Mouse (Mus musculus): Measurements from ENCODE around the gene Psme1.

Gene Psme1

GRCm38 (mm10) chr14:55603271-55603632, 25.3 kb downstream of the Psme1 start, which contains the start of gene Irf9:
TSS of gene Irf9 (plus strand) at chr14:55603571.
- DNase-seq, result no peak

DNA sequence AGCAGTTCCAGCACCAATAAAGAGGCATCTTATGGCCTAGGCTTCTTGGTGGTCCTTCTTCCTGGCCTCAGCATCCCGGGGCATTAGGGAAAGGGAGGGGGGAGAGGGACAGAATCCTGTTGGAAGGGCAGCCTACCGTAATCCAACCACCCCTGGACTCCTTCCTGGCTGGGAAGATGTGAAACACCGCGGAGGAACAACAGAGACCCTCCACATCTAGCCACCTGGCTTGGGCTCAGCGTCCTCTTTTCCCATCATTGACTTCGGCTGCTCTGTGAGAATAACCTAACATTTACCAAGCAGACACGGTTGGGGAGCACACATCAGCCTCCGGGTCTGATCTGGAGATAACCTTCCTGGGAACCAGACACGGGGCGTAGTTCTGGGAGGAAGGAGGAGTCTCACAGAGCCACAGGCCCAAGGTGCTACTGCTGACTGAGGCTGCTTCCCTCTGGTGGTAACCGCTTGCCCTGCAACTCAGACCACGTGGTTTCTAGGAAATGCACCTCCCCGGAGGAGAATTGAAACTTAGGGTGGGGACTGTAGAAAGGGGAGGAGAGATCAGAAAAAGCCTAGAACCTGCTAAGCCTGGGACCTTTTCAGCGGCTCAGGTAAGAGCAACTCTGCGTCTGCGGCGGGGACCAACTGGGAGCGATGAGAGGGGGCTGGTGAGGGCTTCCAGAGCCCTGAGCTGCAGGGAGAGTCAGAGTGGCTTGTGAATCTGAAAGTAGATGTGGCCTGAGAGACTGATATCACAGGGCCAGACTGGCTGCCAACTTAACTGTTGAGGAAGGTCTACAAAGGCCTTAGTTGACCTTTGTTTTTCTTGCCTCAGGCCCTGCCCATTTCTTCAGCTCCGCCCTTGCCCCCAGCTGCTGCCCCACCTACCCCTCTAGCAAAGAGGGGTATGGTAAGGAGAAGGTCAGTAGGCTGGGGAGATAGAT, 26.0 kb downstream of the Psme1 start:
- peak; percentile 89 to 93 for DNase-seq

DNA sequence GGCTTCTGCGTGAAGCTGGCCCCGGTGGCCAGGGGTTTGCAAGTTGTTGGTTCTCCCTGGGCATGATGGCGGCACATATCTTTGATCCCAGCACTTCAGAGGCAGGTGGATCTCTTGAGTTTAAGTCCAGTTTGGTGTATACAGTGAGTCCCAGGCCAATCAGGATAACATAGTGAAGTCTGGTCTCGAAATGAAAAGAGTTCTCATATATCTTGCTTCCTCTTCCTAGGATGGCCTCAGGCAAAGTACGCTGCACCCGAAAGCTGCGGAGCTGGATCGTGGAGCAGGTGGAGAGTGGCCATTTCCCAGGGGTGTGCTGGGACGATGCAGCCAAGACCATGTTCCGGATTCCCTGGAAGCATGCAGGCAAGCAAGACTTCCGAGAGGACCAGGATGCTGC, 26.9 kb downstream of the Psme1 start:
- no peak for DNase-seq

DNA sequence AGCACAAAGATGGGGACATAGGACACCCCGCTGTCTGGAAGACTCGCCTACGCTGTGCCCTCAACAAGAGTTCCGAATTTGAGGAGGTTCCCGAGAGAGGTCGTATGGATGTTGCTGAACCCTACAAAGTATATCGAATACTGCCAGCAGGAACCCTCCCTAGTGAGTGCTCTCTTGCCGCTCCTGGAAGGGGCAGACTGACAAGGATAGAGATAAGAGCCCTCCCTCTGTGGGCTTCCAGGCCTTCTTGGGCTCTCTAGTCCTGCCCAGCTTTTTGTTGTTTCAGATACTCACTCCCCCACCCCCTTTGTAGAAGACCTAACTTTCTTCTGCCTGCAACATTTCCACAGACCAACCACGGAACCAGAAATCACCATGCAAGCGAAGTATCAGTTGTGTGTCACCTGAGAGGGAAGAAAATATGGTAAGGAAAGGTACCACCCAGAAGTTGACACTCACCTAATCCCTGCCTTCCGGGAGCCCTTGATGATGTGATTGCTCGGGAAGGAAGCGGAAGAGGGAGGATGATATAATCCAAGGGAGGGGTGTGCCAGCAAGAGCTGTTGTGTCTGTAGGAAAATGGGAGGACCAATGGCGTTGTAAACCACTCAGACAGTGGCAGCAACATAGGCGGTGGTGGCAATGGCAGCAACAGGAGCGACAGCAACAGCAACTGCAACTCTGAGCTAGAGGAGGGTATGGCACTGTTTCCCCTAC, 28.0 kb downstream of the Psme1 start:
- DNase-seq, result no peak

- DNase-seq, result no peak
Observed at GRCm38 (mm10) chr14:55608339-55608738, 30.4 kb downstream of the Psme1 start.

DNA sequence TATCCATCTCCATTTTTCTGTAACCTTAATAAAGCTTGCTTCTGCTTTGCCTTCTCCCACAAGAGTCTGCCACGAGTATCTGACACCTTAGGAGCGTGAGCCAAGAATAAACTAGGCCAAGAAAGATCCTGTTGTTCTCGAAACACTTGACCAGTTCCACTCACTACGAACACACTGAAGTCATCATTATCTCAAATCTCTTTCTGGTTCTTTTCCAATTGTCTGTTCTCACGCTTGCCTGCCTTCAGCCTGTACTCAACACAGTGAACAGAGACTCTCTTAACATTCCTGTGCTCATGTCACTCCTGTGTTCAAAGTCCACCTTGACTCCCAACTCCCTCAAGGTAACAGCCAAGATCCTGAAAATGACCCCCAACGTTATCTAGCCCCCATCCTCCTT, 35.4 kb downstream of the Psme1 start:
- DNase-seq, result no peak

- DNase-seq, result no peak
Observed at GRCm38 (mm10) chr14:55614565-55615178, 36.7 kb downstream of the Psme1 start.

DNA sequence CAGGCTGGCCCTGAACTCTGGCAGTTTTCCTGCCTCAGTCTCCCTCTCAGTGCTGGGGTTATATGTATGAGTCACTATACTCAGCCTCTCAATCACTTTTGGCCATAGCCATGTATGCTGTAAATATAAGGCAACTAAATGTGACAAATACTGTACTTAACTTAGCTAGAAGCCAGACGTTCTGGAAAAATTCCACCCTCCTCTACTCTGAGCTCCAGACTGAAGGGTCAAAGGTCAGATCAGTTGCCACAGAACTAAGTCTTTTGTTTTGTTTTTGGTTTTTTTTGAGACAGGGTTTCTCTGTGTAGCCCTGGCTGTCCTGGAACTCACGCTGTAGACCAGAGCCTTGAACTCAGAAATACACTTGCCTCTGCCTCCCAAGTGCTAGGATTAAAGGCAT, 38.0 kb downstream of the Psme1 start:
- no peak for DNase-seq

DNA sequence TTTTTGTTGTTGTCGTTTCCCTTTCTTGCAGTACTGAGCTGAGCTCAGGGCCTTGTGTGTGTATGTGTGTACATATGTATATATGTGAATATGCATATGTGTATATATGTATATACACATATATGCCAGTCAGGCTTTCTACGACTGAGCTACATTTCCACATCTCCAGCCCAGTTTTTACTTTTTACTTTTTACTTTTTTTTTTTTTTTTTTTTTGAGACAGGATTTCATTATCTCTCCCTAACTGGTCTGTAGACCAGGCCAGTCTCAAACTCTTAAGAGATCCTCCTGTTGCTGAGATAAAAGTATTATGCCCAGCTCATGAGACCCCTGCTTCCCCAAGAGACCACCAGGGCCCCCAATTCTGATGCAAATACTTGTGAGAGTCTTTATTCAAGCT, 38.9 kb downstream of the Psme1 start:
- no peak for DNase-seq

DNA sequence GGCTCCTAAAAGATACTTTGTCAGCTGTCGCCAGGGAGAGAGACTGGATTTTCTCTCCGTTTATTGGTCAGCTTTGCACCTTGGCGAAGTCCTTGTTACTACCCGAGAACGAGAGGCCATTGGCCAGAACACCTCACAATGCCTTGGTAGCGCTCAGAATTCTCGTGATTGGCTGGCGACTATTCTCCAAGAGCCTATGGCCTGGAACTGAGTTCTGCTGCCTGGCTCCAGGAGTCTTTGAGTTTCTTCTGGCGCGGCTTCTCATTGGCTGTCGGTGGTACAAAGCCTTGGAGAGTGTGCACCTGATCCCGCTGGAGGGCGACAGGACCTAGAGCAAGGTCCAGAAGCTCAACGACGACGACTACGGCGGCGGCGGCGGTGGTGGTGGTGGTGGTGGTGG, 39.9 kb downstream of the Psme1 start, which contains the start of gene Rec8:
TSS of gene Rec8 (plus strand) at position 216 of the 400 bp plus-strand sequence.
- no peak for DNase-seq

DNA sequence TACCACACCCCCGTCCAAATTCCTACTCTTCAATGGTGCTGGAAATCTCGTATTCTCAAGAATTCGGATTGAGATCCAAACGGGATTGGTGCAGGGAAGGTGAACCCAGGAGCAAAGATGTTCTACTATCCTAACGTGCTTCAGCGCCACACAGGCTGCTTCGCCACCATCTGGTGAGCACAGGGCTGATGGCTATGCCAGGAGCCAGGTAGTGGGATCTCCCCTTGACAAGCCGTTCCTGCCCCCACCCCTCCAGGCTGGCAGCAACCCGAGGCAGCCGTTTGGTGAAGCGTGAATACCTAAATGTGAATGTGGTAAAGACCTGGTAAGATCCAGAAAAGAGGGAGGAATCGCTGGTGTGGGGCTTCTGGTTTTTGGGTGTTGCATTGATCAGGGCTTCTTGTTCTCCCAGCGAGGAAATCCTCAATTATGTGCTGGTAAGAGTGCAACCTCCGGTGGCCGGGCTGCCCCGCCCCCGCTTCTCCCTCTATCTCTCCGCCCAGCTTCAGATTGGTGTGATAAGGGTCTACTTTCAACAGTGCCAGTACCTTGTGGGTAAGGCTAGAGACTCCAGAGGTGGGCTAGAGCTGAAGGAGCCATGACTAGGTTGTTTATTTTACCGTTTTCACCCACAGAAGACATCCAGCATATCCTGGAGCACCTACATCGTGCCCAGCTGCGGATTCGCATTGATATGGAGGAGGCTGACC, 40.7 kb downstream of the Psme1 start:
- DNase-seq, result no peak

GRCm38 (mm10) chr14:55628077-55628827, 50.3 kb downstream of the Psme1 start:
- no peak for DNase-seq

GRCm38 (mm10) chr14:55629312-55629711, 51.4 kb downstream of the Psme1 start:
- DNase-seq, result peak; percentile 50 to 76
